Mouse (Mus musculus): ENCODE results near the gene Ism1.

The Ism1 gene

GRCm38 (mm10) chr2:139677809-139678274 is at the start of gene Ism1:
TSS of gene Ism1 (plus strand) at chr2:139678178.
- peak; percentile 16 to 28 for DNase-seq

- no peak for DNase-seq
Measured at GRCm38 (mm10) chr2:139628731-139629130, 49.2 kb upstream of the Ism1 start.

- DNase-seq = no peak
Measured at GRCm38 (mm10) chr2:139629653-139630052, 48.3 kb upstream of the Ism1 start.

DNA sequence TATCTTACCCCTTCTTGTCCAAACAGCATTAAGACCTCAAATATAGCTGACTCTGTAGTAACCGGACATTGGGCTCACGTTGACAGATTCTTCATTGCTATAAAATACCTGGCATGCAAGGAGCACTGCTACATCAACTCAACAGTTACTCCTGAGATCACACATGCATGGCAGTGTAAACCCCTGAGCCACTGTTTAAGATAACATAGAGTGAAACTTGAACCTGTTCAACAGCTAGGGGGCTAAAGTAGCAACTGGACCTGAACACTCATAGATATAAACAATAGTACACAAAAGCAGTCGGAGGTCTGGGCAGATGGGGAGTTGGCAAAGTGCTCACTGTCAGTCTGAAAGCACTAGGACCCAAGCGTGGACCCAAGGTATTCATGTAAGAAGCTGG is 43.5 kb upstream of the Ism1 start:
- no peak for DNase-seq

- no peak for DNase-seq
Measured at GRCm38 (mm10) chr2:139637861-139638260, 40.1 kb upstream of the Ism1 start.

DNA sequence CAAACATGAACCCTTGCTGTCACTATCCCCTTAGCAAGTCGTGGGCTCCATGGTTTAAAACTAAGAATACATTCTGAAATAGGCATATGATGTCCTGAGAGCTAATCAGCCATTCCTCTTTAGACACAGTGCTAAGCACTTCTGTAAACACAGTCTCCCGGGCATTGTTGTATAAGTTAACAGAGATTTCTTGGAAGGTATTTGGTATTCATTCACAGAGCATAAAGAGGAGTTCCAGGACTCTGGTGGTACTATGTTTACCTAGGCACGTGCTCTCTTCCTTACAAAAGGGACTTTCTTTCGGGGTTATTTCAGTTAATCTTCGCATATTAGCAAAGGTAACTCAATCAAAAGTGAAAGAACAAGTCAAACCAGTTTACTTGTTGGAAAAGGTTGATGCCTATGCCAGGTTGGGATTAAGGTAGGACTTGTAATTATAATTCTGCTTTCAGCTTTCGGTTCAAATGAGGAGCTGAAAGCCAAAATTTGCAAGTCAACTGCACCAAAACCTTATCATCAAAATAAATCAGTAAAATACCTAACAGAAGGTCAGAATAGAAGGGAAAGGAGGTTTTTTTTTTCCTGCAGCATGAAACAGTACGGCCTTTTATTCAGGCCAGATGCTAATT is 36.1 kb upstream of the Ism1 start:
- DNase-seq = no peak

- DNase-seq = no peak
Measured at GRCm38 (mm10) chr2:139649518-139649917, 28.5 kb upstream of the Ism1 start.

DNA sequence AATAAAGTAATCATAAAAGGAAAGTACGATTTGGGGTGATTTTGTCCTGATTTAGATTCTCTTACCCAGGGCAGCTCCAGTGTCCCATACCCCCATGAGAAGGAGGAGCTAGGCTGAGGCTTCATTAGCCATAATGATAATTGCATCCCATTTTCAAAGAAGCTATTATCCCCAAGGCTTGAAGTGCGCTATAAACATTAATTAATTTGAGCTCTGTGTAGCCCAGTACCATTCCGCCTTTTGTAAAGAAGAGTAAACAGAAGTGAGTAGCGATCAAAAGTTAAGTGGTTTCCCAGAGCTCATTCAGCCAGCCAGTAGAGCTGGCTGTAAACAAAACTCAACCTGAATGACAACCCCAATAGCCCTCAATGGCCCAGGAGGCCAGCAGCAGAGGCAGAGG is 21.2 kb upstream of the Ism1 start:
- DNase-seq = peak; percentile 7 to 16

GRCm38 (mm10) chr2:139671838-139672237 is 6.1 kb upstream of the Ism1 start:
- no peak for DNase-seq

GRCm38 (mm10) chr2:139672371-139672770 is 5.6 kb upstream of the Ism1 start:
- DNase-seq = no peak

GRCm38 (mm10) chr2:139677065-139677762 is 764 bp upstream of the Ism1 start:
- peak; percentile 68 to 77 for DNase-seq

- peak; percentile 16 to 30 for DNase-seq
Measured at GRCm38 (mm10) chr2:139678275-139679140, 530 bp downstream of the Ism1 start.

GRCm38 (mm10) chr2:139682540-139682939 is 4.6 kb downstream of the Ism1 start:
- no peak for DNase-seq

DNA sequence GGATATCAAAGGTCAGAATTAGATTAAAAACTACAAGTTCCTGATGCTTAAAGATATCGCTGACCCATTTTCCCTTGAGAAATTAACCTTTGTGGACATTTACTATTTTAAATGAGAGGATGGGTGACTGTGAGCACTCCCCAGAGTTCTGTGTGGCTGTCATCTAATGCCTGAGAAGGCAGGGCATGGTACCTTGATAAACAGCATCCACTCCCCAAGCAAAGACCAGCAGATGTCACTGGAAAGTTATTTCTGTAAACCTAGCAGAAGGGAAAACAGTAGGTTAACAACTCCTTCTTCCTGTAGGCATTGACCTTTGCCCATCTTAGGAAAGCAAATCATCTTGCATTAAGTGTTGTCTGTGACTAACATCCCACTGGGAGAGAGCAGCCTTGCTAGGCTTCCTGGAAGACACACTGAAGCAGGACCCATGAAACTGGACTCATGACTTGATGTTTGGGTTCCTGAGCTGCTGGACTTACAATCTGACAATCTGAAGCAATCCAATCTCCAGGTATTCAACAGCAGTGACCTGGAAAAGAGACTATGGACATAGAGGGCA is 11.5 kb downstream of the Ism1 start:
- DNase-seq = no peak

DNA sequence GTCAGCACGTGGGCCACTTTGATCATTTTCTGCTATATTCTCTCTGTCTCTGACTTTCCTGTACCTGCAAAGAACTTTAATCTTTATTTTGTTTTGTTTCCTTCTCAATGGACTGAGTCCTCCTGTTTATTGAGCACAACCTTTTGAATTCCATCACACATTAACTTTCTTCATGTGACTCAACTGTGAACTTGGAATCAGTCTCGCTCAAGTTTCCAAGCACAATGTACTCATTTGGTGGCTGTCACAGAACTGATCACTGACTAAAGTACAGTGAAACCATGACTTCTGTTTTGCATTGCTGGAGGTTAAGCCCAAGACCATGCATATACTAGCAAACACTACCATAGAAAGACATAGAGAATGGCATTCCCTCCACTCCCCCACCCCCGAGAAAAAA is 15.5 kb downstream of the Ism1 start:
- DNase-seq = no peak

- DNase-seq = no peak
Measured at GRCm38 (mm10) chr2:139694638-139695037, 16.7 kb downstream of the Ism1 start.

GRCm38 (mm10) chr2:139696578-139696977 is 18.6 kb downstream of the Ism1 start:
- DNase-seq = no peak

- no peak for DNase-seq
Measured at GRCm38 (mm10) chr2:139700609-139701008, 22.6 kb downstream of the Ism1 start.

DNA sequence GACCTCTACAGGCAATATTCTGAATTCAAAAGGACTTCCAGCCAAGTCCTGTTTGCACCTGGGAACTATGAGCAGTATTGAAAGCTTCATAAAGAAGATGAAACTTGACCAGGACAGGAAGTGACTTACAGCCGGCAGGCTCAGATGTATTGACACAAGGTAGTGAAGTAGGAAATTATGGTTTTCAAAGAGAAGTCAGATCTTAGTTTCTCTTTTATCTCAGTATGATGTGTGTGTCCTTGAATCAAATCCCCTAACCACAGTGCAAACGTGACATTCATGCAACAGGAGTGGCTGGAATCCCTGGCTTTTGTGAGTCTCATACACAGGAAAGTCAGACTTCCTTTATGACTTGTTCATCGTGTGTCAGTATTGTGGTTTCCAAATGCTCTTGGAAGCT is 27.0 kb downstream of the Ism1 start:
- no peak for DNase-seq

DNA sequence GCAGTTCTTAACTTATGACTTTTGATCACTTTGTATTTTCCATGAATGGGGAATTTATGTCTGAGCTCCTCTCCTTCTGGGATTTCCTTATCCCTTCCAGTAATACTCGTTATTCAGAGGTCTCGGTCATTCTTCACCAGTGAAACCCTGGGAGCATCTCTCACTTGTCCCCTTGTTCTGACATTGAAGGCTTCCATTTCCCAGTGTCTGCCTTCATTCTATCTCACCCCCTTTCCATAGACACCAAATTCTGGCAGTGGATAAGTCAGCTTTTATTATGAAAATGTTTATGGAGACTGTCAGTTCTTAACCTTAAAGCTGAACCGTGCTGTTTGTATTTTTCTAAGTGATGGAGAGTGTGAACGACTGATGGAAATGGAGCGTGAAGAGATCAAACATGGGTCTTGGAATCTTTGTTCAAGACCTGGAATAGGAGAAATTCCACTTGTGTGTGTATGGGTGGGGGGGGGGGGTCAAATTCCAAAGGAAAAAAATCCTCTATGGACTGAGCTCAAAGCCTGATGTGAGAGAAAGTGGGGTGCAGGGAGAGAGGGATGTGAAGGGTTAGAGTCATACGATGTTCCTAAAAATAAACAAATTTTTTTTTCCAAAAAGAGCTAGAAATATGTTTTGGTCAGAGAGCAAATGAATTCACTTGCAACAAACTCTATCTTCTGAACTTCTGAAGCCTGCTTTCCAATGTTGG is 30.4 kb downstream of the Ism1 start:
- DNase-seq = no peak

DNA sequence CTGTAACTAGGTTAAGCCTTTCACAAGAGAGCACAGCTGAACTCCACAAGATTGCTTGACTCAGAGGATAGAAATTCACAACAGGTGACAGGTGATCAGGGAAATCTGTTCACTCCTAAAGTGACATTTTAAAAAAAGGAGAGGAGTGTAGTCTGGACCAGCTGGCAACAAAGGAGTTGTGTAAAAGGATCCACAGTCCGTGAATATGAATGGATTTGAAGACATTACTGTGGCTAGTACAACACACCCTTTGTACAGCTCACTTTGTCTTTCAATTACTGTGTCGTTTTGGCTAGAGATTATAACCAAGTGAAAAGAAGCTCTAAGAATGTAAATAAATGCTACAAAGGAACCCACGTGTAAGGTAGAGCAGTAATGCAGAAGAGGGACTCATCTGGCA is 33.7 kb downstream of the Ism1 start:
- no peak for DNase-seq

DNA sequence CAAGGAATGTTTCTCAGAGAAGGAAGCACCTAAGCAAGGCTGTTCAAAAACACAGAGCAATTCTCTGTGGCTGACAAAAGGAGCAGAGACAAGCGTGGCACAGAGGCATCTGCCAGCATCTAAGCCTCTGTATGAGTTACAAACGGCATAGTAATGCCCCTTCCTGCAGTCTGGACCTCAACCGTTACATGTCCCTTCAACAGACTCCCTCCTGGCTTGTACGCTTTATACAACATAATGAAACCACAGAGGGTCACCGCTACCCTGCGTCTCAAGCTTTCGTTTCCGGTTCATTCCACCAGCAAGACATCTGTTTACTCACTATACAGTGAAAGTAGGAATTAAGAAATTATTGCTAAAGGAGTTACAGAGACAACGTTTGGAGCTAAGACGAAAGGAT is 34.1 kb downstream of the Ism1 start:
- no peak for DNase-seq

DNA sequence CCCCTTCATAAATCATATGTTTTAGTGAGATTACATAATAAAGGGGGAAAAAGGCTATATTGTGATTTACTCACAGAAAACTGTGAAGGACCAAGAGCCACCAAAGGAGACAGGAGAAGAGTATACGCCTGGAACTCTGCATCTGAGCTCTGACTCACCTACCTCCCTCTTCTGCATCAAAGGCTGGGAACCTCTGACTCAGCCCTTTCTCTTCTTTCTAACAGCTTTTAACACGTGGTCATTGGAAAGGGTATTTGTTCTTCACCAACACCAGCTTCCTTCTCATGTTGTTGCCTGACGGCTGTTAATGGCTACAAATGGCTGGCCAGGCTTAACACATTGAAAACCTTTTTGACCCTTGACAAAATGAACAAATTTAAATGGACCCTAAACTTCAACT is 36.2 kb downstream of the Ism1 start:
- no peak for DNase-seq
